Mouse (Mus musculus): ENCODE results near the gene Fam243. TPM values are rescaled to one million over a fixed set of nuclear protein-coding genes. Genes with fewer than 3 reads are reported as not detected.
A peak's percentile ranks its signal among the peaks of the same experiment; 100 is the strongest.

Gene Fam243
- polyA plus RNA-seq, 1 experiment, result not detected

GRCm38 (mm10) chr16:92294267-92294970 is 26.8 kb downstream of the Fam243 start:
- Histone ChIP-seq H3K27me3 (ENCODE audit: control insufficient read depth, insufficient read depth, low read length) (no peaks in the 10 kb centered on the region), H3K4me3 (ENCODE audit: low read depth, low read length) (no peak overlapping the region), H3K27ac (ENCODE audit: insufficient read depth, low read depth, low read length) (no peak overlapping the region), H3K4me1 (ENCODE audit: control insufficient read depth, insufficient read depth, insufficient read length, low read length) (no peaks in the 10 kb centered on the region), H3K36me3 (ENCODE audit: control insufficient read depth, insufficient read depth, low read length) (no peaks in the 10 kb centered on the region)
- WGBS, result 31% methylated on average over 12 of the region's 12 CpGs
- TF ChIP-seq CTCF (IDR thresholded peaks at IDR 0.05; ENCODE audit: extremely low read depth, insufficient read length, insufficient replicate concordance, low read depth, low read length) (no peak), POLR2A (IDR thresholded peaks at IDR 0.05; ENCODE audit: low read depth, low read length) (no peak)

- no peaks in the 10 kb centered on the region for H3K36me3 ChIP-seq (ENCODE audit: control insufficient read depth, insufficient read depth, low read length)
- no peak within 1 kb of the TSS for H3K4me3 ChIP-seq (ENCODE audit: low read depth, low read length)
- WGBS, result 29% methylated on average over 10 of the region's 10 CpGs
- no peak within 1 kb of the TSS for H3K27ac ChIP-seq (ENCODE audit: insufficient read depth, low read depth, low read length)
- no peaks in the 10 kb centered on the region for H3K4me1 ChIP-seq (ENCODE audit: control insufficient read depth, insufficient read depth, insufficient read length, low read length)
- H3K27me3 ChIP-seq (ENCODE audit: control insufficient read depth, insufficient read depth, low read length), result no peaks in the 10 kb centered on the region
- TF ChIP-seq POLR2A (IDR thresholded peaks at IDR 0.05; ENCODE audit: low read depth, low read length), result no peak
- TF ChIP-seq CTCF (IDR thresholded peaks at IDR 0.05; ENCODE audit: extremely low read depth, insufficient read length, insufficient replicate concordance, low read depth, low read length), result no peak
These were observed 29.1 kb downstream of the Fam243 start, which contains the start of gene Kcne2 for GRCm38 (mm10) chr16:92292101-92292500. TSS of gene Kcne2 (plus strand) at chr16:92292389.

GRCm38 (mm10) chr16:92290045-92290444 is 31.2 kb downstream of the Fam243 start:
- no peak overlapping the region for H3K27ac ChIP-seq (ENCODE audit: insufficient read depth, low read depth, low read length)
- no peaks in the 10 kb centered on the region for H3K36me3 ChIP-seq (ENCODE audit: control insufficient read depth, insufficient read depth, low read length)
- TF ChIP-seq POLR2A (IDR thresholded peaks at IDR 0.05; ENCODE audit: low read depth, low read length) (no peak), CTCF (IDR thresholded peaks at IDR 0.05; ENCODE audit: extremely low read depth, insufficient read length, insufficient replicate concordance, low read depth, low read length) (no peak)
- H3K4me3 ChIP-seq (ENCODE audit: low read depth, low read length), result no peak overlapping the region
- no peaks in the 10 kb centered on the region for H3K27me3 ChIP-seq (ENCODE audit: control insufficient read depth, insufficient read depth, low read length)
- no peaks in the 10 kb centered on the region for H3K4me1 ChIP-seq (ENCODE audit: control insufficient read depth, insufficient read depth, insufficient read length, low read length)

- Histone ChIP-seq H3K4me1 (ENCODE audit: control insufficient read depth, insufficient read depth, insufficient read length, low read length) (no peaks in the 10 kb centered on the region), H3K27me3 (ENCODE audit: control insufficient read depth, insufficient read depth, low read length) (no peaks in the 10 kb centered on the region), H3K36me3 (ENCODE audit: control insufficient read depth, insufficient read depth, low read length) (no peaks in the 10 kb centered on the region), H3K4me3 (ENCODE audit: low read depth, low read length) (no peak overlapping the region), H3K27ac (ENCODE audit: insufficient read depth, low read depth, low read length) (no peak overlapping the region)
- 76% methylated on average over 9 of the region's 9 CpGs for WGBS
- TF ChIP-seq POLR2A (IDR thresholded peaks at IDR 0.05; ENCODE audit: low read depth, low read length) (no peak), CTCF (IDR thresholded peaks at IDR 0.05; ENCODE audit: extremely low read depth, insufficient read length, insufficient replicate concordance, low read depth, low read length) (peak; percentile 9; the same call in 1 of the 2 replicates)
These were observed 32.5 kb downstream of the Fam243 start for GRCm38 (mm10) chr16:92288778-92289177.

- H3K4me3 ChIP-seq (ENCODE audit: low read depth, low read length), result no peak overlapping the region
- no peak overlapping the region for H3K27ac ChIP-seq (ENCODE audit: insufficient read depth, low read depth, low read length)
- 7% methylated on average over 7 of the region's 7 CpGs for WGBS
- no peaks in the 10 kb centered on the region for H3K27me3 ChIP-seq (ENCODE audit: control insufficient read depth, insufficient read depth, low read length)
- no peaks in the 10 kb centered on the region for H3K36me3 ChIP-seq (ENCODE audit: control insufficient read depth, insufficient read depth, low read length)
- no peaks in the 10 kb centered on the region for H3K4me1 ChIP-seq (ENCODE audit: control insufficient read depth, insufficient read depth, insufficient read length, low read length)
- TF ChIP-seq POLR2A (IDR thresholded peaks at IDR 0.05; ENCODE audit: low read depth, low read length), result no peak
- peak; percentile 74; the same call in 1 of the 2 replicates for TF ChIP-seq CTCF (IDR thresholded peaks at IDR 0.05; ENCODE audit: extremely low read depth, insufficient read length, insufficient replicate concordance, low read depth, low read length)
These were observed 34.6 kb downstream of the Fam243 start for GRCm38 (mm10) chr16:92286609-92287008.

- H3K4me1 ChIP-seq (ENCODE audit: control insufficient read depth, insufficient read depth, insufficient read length, low read length), result no peaks in the 10 kb centered on the region
- no peak overlapping the region for H3K4me3 ChIP-seq (ENCODE audit: low read depth, low read length)
- H3K36me3 ChIP-seq (ENCODE audit: control insufficient read depth, insufficient read depth, low read length), result no peaks in the 10 kb centered on the region
- TF ChIP-seq CTCF (IDR thresholded peaks at IDR 0.05; ENCODE audit: extremely low read depth, insufficient read length, insufficient replicate concordance, low read depth, low read length) (no peak), POLR2A (IDR thresholded peaks at IDR 0.05; ENCODE audit: low read depth, low read length) (no peak)
- no peak overlapping the region for H3K27ac ChIP-seq (ENCODE audit: insufficient read depth, low read depth, low read length)
- H3K27me3 ChIP-seq (ENCODE audit: control insufficient read depth, insufficient read depth, low read length), result no peaks in the 10 kb centered on the region
- WGBS, result 43% methylated on average over 10 of the region's 10 CpGs
These were observed 36.2 kb downstream of the Fam243 start for GRCm38 (mm10) chr16:92285068-92285467.

GRCm38 (mm10) chr16:92282671-92283070 is 38.6 kb downstream of the Fam243 start:
- H3K4me3 ChIP-seq (ENCODE audit: low read depth, low read length), result no peak overlapping the region
- H3K36me3 ChIP-seq (ENCODE audit: control insufficient read depth, insufficient read depth, low read length), result no peaks in the 10 kb centered on the region
- TF ChIP-seq POLR2A (IDR thresholded peaks at IDR 0.05; ENCODE audit: low read depth, low read length) (no peak), CTCF (IDR thresholded peaks at IDR 0.05; ENCODE audit: extremely low read depth, insufficient read length, insufficient replicate concordance, low read depth, low read length) (no peak)
- 88% methylated on average over 5 of the region's 5 CpGs for WGBS
- no peak overlapping the region for H3K27ac ChIP-seq (ENCODE audit: insufficient read depth, low read depth, low read length)
- no peaks in the 10 kb centered on the region for H3K27me3 ChIP-seq (ENCODE audit: control insufficient read depth, insufficient read depth, low read length)
- no peaks in the 10 kb centered on the region for H3K4me1 ChIP-seq (ENCODE audit: control insufficient read depth, insufficient read depth, insufficient read length, low read length)
